Mouse (Mus musculus): ENCODE data around the gene Zbtb22.

DNA sequence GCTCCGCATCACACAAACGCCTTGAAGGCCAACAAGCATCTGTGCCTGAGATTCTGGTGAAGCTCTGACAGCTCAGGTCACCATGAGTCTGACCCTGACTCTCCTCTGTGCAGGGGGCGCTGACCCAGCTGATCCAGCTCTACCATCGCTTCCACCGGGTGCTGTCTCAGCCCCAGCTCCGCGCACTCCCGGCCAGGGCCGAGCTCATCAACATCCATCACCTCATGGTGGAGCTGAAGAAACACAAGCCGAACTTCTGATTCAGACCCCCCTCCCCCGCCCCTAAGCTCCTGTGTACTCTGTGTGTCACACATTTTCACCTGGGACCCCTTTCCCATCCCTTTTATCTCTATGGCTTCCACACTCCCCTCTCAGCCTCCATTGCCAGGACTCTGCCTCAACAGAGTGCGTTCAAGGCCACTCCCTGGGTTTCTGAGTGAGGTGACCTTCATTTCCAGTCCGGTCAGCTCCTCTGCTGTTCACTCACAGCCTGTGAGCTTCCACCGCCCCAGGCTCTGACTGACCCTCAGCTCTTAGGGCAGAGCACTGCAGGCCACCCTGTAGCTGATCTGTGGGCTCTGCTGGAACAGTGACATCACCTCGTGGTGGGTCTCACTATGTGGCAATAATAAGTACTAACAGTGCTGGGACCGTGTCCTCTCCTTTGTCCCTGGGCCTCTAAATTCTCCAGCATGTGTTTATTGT is 50.3 kb downstream of the Zbtb22 start:
- TF ChIP-seq POLR2A (IDR thresholded peaks at IDR 0.05; ENCODE audit: low read depth, low read length) = no peak
- TF ChIP-seq CTCF (IDR thresholded peaks at IDR 0.05; ENCODE audit: extremely low read depth, insufficient read depth, insufficient read length, insufficient replicate concordance) = no peak

All from spleen, adult 2 months (tissue).